Mouse (Mus musculus) ES-Bruce4 (cell line): ENCODE data around the gene Camsap2.

Source experiments
- CTCF ChIP-seq: IDR thresholded peaks from one replicate; pipeline ENCODE4 v1.8.1; 2011; ENCODE audit warnings: low read depth, low read length
- EP300 ChIP-seq: IDR thresholded peaks from 2 replicates; pipeline ENCODE4 v1.6.1; 2011; ENCODE audit warnings: low read depth, low read length; ENCODE audit not compliant: insufficient read depth
- POLR2A ChIP-seq: IDR thresholded peaks from one replicate; pipeline ENCODE4 v1.8.1; 2011; ENCODE audit warnings: low read length; ENCODE audit not compliant: insufficient read depth

DNA sequence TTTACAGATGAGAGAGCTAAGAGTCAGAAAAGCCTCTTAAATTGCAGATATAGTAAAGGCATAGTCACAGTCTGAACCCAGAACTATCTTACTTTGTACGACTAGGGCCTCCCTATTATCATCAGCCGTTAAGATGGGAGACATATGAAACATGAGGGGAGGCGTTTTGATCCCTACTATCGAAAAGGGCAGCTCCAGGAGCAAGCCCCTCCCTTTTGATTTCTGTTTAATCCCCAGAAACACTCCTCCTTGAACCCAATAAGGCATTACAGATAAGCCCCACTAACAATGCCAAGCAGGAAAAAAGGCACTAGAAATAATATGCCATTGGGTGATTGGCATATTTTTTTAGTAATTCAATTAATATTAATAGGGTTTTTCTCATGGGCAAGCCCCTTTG, 1.2 kb upstream of the Camsap2 start:
- TF ChIP-seq CTCF (no peak), POLR2A (no peak), EP300 (no peak)
